Mouse (Mus musculus): ENCODE results near the gene Epb41l4b.

The Epb41l4b gene

GRCm38 (mm10) chr4:57114617-57115592, 28.3 kb downstream of the Epb41l4b start:
- DNase-seq (ENCODE audit: low spot score in 2 of 2), result no peak

GRCm38 (mm10) chr4:57113472-57114216, 29.6 kb downstream of the Epb41l4b start:
- no peak for DNase-seq (ENCODE audit: low spot score in 2 of 2)

- no peak for DNase-seq (ENCODE audit: low spot score in 2 of 2)
These were observed 31.2 kb downstream of the Epb41l4b start for GRCm38 (mm10) chr4:57111992-57112540.

- DNase-seq (ENCODE audit: low spot score in 2 of 2), result no peak
These were observed 31.8 kb downstream of the Epb41l4b start for GRCm38 (mm10) chr4:57111411-57111810.

GRCm38 (mm10) chr4:57109543-57109942, 33.7 kb downstream of the Epb41l4b start:
- DNase-seq (ENCODE audit: low spot score in 2 of 2), result no peak

GRCm38 (mm10) chr4:57105339-57105738, 37.9 kb downstream of the Epb41l4b start:
- DNase-seq (ENCODE audit: low spot score in 2 of 2), result no peak

GRCm38 (mm10) chr4:57103830-57104229, 39.4 kb downstream of the Epb41l4b start:
- DNase-seq (ENCODE audit: low spot score in 2 of 2), result no peak

- DNase-seq (ENCODE audit: low spot score in 2 of 2), result no peak
These were observed 42.1 kb downstream of the Epb41l4b start for GRCm38 (mm10) chr4:57101095-57101494.

- DNase-seq (ENCODE audit: low spot score in 2 of 2), result no peak
These were observed 45.8 kb downstream of the Epb41l4b start for GRCm38 (mm10) chr4:57097411-57097810.

- no peak for DNase-seq (ENCODE audit: low spot score in 2 of 2)
These were observed 47.7 kb downstream of the Epb41l4b start for GRCm38 (mm10) chr4:57095569-57095968.

GRCm38 (mm10) chr4:57091363-57091762, 51.9 kb downstream of the Epb41l4b start:
- no peak for DNase-seq (ENCODE audit: low spot score in 2 of 2)

- DNase-seq (ENCODE audit: low spot score in 2 of 2), result no peak
These were observed 54.9 kb downstream of the Epb41l4b start for GRCm38 (mm10) chr4:57088301-57088700.

GRCm38 (mm10) chr4:57085750-57086400, 57.4 kb downstream of the Epb41l4b start:
- no peak for DNase-seq (ENCODE audit: low spot score in 2 of 2)

GRCm38 (mm10) chr4:57083653-57084052, 59.6 kb downstream of the Epb41l4b start:
- DNase-seq (ENCODE audit: low spot score in 2 of 2), result no peak

- peak in 1 of 2 experiments; percentile 12 for DNase-seq (ENCODE audit: low spot score in 2 of 2)
These were observed 60.3 kb downstream of the Epb41l4b start for GRCm38 (mm10) chr4:57082775-57083428.

GRCm38 (mm10) chr4:57081463-57081862, 61.8 kb downstream of the Epb41l4b start:
- no peak for DNase-seq (ENCODE audit: low spot score in 2 of 2)

GRCm38 (mm10) chr4:57073843-57074242, 69.4 kb downstream of the Epb41l4b start:
- no peak for DNase-seq (ENCODE audit: low spot score in 2 of 2)

GRCm38 (mm10) chr4:57073174-57073573, 70.1 kb downstream of the Epb41l4b start:
- DNase-seq (ENCODE audit: low spot score in 2 of 2), result no peak

- DNase-seq (ENCODE audit: low spot score in 2 of 2), result no peak
These were observed 72.6 kb downstream of the Epb41l4b start for GRCm38 (mm10) chr4:57070640-57071039.

GRCm38 (mm10) chr4:57068397-57068796, 74.8 kb downstream of the Epb41l4b start:
- no peak for DNase-seq (ENCODE audit: low spot score in 2 of 2)

GRCm38 (mm10) chr4:57067801-57068200, 75.4 kb downstream of the Epb41l4b start:
- no peak for DNase-seq (ENCODE audit: low spot score in 2 of 2)

All from thymus, postnatal 10 days (tissue).